Mouse (Mus musculus) v-Abl transformed pro-B cells (cell line): ENCODE data around the gene Vgll2.

ENCODE experiments used
- in situ Hi-C, 2 experiments: fragments of 400-800 bp; cut with MboI; formaldehyde crosslinking; loops; one replicate each; pipeline ENCODE4 v1.15.1; 2025; ENCODE audit not compliant: unreplicated experiment in 2 of 2

The Vgll2 gene

GRCm38 (mm10) chr10:52022413-52023212 is at the start of gene Vgll2:
Vgll2 (plus strand) TSS chr10:52022502.
- in situ Hi-C loops = no loop called here

DNA sequence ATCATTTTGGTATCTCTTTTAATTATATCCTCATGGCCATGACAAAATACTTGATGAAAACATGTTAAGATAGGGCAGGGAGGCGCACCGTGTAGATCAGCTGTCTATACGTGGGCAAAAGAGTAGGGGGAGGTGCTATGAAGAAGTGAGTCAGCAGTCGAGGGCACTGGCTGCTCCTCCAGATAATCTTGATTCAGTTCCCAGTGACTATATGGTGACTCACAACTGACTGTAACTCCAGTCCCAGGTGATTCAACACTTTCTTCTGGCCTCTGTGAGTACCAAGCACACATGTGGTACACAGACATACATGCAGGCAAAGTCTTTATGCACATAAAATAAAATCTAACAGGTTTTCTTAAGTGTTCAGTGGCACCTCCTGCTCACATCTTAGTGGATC is 47.2 kb upstream of the Vgll2 start:
- in situ Hi-C loops = no loop called here

DNA sequence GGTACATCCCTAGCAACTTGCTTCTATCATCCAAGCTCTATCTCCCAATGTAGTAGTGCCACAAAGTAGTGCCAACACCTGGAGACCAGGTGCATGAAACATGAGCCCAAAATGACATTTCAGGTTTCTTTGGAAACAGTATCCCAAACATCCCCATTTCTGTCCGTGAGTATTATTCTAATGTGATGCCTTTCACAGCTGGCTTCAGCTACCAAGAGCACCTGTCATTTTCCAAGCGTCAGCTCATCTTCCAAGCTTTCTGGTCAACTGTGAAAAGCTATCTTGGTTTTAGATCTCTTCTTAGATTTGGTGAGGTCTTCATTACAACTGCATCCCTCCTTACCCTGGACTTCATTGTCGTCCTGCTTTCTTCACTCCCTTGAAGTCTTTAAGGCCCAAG is 46.7 kb upstream of the Vgll2 start:
- in situ Hi-C loops = no loop called here

- in situ Hi-C loops = no loop called here
Measured at GRCm38 (mm10) chr10:51981651-51982050, 40.7 kb upstream of the Vgll2 start.

DNA sequence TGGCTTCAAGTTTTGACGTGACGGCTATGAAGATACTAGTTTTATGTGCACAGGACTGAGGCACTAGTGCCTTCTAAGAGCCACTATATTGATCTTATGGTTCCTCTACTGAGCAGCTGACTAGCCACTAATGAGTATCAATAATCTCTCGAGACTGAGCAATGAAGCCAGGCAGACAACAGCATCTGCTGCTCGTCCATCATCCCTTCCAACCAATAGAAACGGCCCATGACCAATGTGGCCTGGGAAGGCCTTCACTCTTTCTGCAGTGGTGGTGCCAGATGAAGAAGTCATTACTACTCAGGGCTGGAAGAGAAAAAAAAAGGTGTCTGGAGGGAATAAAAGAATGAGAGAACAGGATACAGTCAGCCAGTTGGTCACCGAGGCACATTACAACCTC is 39.9 kb upstream of the Vgll2 start:
- in situ Hi-C loops = no loop called here

DNA sequence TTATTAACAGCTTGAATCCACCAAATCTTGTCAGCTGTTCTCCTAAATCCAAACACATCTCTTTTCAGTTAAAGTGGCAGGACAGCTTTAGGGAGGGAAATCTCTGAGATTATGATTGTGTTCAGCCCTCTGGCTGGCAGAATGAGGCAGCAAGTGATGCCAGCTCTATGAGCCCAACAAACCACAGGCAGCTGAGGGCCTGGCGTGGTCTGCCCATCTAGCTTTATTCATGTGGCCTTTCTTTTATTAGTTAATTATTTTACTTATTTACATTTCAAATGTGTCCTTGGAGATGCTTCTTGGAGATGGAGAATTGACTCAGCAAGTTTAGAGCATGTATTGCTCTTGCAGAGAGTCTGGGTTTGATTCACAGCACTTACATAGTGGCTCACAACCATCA is 3.8 kb upstream of the Vgll2 start:
- in situ Hi-C loops = no loop called here

DNA sequence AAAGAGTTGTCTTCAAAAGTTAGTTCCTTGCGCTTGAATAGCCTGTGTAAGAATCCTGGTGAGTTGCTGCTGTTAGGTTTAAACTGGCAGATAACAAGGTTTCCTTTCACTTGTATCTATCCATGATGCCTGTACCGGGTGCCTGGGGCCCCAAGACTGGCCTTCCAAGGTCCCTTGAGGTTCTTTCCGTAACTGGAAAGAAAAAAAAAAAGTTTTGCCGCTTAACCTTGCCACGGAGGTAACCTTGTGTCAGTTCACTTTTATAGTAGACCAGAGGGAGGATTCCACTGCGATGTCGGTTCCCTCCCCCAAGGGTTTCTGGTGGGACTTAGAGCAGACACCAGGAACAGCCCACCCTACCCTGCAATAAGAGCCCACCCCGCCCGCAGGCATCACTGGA is 1.1 kb upstream of the Vgll2 start:
- in situ Hi-C loops = no loop called here

- in situ Hi-C loops = no loop called here
Measured at GRCm38 (mm10) chr10:52021736-52022394, 437 bp upstream of the Vgll2 start.

- in situ Hi-C loops = no loop called here
Measured at GRCm38 (mm10) chr10:52023213-52024052, 1.1 kb downstream of the Vgll2 start.

GRCm38 (mm10) chr10:52024053-52024410 is 1.7 kb downstream of the Vgll2 start:
- in situ Hi-C loops = no loop called here

DNA sequence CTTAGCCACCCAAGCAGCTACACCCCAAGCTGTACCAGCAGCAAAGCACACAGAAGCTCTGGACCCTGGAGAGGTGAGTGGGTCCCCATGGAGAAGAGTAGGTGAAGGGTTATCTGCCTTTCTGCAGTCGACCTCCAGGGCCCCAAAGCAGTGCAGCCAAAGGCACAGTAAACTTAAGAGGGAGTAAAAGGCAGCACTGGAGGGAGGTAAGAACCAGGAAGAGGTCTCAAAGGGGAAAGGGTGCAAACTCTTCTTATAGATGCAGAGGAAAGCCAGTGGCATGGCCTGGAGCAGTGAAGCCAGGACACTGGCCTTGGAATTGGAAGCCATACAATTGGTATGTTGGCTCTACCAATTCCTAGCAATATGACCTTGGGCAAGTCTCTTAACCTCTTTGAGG is 3.0 kb downstream of the Vgll2 start:
- in situ Hi-C loops = no loop called here

DNA sequence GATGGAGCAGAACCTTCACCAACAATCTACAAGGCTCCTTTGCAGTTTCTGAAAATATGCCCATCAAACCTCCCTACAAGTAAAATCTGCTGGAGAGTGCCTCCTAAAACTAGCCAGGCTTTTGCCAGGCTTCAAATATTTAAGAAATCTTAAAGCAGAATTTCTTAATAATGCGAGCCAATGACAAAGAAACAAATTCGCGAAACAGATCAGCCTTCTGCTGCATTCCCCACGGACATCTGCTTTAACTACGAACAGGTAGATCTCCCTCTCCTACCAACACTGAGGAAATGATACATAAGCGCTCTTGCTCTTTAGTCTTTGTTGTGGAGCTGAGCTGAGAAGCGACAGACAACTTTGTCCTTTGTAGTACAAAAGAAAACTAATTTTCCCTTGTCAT is 3.5 kb downstream of the Vgll2 start:
- in situ Hi-C loops = no loop called here

- in situ Hi-C loops = no loop called here
Measured at GRCm38 (mm10) chr10:52027161-52028035, 5.1 kb downstream of the Vgll2 start.

DNA sequence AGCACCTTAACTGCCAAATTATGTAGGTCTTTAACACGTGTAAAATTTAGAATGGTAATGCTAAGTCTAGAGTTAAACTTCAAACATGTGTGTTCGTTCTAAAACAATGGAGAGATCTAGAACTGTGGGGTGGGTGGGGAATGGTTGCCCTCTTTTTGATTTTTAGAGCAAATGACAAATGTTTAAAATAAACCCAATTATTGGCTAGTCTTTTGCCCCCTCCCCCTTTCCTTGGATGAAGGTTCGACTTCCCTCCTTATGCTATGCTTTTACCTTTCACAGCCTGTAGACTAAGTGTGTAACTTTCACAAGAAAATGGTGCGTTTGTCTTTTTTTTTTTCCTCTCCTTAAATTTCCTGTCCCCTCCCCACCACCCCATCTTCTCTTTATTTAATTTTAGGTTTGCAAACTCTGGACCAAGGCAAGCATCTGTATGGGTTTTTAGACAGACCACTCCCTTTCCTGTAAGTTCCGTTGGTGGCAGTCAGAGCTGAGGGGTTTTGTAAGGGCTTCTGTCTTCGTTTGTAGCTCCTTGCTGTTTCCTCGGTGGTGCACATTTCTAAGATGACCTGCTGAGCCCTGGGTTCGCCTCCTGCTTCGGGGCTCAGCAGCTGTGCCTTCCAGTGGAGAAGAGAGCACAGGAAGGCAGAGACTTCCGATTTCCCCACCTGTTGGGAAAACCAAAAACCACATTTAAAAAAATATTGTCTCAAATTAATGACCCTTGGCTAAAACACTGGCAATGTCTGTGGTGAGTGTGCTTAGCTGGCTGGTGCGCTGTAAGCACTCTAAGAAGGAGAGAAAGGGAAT is 6.5 kb downstream of the Vgll2 start:
- in situ Hi-C loops = no loop called here

DNA sequence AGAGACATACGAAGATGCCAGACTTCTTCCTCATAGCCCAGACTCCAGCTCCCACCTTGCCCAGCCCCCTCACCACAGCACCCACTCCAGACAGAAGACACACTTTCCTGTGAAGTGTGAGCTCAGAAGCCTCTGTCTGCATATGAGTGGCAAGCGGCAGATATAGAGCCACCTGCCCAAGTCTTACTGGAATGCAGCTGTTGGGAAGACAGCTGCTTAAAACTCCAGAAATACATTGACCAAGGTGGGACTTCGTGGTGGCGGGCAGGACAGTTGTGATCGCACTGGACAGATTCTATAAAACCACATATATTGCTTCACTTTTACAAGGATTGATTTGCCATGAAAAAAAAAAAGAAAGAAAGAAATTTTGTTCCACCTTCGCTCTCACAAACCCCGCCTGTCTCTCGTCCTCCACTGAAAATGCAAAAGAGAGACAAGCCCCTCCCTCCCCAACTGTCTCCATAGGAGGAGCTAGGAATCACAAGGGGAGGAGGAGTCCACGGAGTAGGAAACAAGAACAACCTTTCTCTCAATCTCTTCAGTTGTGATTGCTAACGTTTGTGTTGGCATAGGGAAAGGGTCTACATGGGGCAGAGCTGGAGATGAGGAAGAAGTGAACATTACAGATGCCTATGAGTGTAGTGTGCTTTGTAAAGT is 7.2 kb downstream of the Vgll2 start:
- in situ Hi-C loops = no loop called here

DNA sequence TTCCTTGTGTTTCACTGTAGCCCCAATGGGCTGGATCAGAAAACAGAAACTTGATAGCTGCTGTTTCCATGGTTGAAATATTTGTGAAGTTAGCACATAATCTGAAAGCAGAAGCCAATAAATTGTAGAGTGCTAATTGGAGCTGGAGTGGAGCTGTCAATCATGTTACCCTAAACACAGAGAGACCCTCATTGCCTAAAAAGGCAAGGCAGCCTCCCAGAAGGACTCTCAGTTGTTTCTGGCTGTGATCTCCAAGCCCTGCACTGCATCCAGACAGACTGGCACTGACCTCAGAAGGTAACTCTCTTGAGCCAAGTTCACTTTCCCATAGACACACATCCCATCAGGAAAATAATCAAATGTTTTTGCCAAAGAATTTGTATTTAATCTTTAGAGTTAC is 11.4 kb downstream of the Vgll2 start:
- in situ Hi-C loops = no loop called here

- in situ Hi-C loops = no loop called here
Measured at GRCm38 (mm10) chr10:52039392-52039791, 17.1 kb downstream of the Vgll2 start.

- in situ Hi-C loops = no loop called here
Measured at GRCm38 (mm10) chr10:52043086-52043485, 20.8 kb downstream of the Vgll2 start.

GRCm38 (mm10) chr10:52048287-52048686 is 26.0 kb downstream of the Vgll2 start:
- in situ Hi-C loops = no loop called here
